Mouse (Mus musculus) kidney, postnatal 36 days (tissue): ENCODE results near the gene Oscar.
"Not testable (repeated sequence)": the region's sequence is repeated elsewhere in the genome, so short reads cannot be mapped to it uniquely, and the experiment has no call there.

Source experiments
- DNase-seq, 2 experiments: peaks; one replicate each; pipeline ENCODE4 v3.0.0; 2021 to 2022; ENCODE audit warnings: mixed read lengths in 2 of 2

Oscar gene

DNA sequence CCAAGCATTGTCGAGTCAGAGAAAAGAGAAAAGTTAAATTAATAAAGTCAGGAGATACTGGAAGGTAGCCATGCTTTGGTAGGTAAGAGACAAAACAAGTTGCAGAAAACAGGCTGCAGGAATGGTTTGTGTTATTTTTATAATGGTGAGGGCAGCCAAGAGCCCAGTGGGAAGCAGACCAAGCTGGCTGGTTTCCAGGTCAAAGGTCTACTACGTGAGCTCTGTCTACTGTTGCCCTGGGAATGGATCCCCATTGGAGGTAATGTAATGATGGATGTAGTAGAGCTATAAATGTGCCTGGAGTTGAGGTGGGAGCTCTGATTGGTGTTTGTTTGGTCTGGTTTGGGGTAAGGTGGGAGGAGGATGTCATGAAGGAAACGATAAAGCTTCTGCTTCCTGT is 6.9 kb downstream of the Oscar start:
- peak; percentile 88 to 89 for DNase-seq

DNA sequence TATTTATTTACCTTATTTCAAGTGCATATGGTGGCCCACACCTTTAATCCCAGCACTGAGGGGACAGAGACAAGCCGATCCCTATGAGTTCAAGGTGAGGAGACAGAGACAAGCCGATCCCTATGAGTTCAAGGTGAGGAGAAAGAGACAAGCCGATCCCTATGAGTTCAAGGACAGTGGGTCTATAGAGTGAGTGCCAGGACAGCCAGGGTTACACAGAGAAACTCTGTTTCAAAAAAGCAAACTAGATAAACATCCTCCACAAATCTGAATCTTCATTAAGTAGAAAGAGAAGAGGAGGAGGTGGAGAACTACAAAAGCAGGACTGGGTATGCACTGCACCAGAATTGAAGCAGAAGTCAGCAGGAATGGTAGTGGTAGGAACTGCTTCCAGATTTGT is 7.3 kb downstream of the Oscar start:
- no peak for DNase-seq

DNA sequence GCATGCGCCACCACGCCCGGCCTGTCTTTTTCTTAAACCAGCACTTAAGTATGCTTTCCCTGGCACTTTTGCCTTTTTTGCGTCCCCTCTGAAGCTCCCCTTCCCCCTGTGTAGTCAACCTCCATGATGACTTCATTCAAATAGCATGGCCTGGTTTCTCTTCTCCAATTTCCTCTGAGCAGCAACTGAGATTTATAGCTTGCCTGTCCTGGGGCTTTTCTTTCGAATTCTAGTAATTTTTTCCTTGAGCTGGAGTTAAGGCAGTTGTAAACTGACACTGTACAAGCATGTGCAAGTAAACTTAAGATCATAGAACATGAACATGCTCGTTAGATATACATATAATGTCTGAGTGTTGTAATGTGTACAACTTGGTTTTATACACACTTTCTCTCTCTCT is 8.6 kb downstream of the Oscar start:
- no peak for DNase-seq

DNA sequence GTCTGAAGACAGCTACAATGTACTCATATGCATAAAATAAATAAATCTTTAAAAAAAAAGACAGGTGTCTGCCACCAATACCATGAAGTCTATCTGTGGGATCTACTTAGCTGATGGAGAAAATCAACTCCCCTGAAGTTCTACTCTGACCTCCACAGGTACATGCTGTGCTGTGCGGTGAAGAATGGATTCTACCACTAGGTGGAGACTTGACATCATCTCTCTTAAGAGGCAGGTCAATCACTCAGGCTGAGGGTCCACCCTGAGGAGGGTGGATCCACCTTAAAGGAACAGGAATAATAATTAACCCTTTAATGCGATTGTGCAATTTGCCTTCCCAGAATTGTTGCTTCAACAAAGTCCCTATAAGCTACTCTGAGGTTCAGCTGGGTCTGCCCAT is 9.2 kb downstream of the Oscar start:
- peak; percentile 54 to 73 for DNase-seq

DNA sequence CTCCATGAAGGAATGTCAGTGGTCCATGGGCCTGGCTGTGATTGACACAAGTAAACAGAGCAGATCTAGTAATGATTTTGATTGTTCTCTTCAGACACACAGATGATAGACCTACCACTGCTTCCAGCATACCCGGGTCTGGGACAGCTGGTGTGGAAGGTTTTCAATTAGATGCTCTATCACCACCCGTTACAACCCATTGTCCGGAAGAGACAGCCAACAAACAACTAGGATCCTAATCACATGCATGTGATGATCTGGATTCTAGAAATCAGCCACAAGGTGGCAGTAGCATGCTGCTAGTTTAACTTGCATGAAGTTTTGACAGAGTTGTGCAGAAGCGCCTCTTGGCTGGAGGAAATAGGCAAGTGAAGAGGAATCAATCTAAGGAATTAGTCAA is 14.8 kb downstream of the Oscar start:
- peak; percentile 78 to 85 for DNase-seq

DNA sequence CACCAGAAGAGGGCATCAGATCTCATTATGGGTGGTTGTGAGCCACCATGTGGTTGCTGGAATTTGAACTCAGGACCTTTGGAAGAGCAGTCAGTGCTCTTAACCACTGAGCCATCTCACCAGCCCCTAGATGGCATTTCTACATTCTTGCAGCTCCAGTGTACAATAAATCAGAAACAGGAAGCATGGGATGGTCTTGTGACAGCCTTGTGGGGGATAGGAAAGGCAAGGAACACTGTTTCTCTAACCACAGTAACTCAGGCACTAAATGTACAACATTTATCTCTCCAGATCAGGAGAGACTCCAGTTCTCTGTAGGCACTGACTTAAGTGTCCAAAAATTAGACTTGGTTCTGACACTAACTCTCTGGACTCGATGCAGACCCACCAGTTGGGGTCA is 18.2 kb downstream of the Oscar start:
- not testable (repeated sequence) for DNase-seq

DNA sequence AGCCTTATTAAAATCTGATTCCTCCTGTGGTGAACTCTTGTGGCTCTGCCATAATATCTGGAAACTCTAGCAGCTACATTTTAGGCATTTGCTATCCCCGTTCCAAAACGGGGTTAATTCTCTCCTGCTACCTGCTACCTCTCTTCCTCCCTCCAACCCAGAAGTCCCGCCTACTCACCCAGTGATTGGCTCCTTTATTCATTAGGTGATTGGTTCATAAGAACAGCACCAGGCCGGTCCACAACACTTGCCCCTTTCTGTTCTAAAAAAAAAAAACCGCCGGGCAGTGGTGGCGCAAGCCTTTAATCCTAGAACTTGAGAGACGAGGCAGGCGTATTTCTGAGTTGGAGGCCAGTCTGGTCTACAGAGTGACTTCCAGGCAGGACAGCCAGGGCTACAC is 20.8 kb downstream of the Oscar start:
- DNase-seq, result peak; percentile 58 to 69

DNA sequence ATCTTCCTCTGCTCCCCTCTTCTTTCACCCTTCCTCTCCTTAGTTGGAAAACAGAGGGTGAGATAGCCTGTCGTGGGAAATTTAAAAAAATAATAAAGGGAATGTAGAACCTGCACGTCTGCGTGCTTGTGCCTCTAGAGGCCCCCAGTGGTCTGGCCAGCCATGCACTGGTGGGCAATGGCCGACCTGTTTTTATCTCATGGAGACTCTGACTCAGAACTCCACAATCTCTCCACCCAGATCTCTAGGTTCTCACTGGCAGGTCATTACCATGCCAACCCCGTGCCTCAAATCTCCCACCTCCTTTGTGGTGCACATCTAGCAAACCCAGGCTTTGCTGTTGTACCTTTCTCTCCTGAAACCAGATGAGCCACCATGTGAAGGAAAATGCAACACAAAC is 21.3 kb downstream of the Oscar start:
- DNase-seq, result no peak

DNA sequence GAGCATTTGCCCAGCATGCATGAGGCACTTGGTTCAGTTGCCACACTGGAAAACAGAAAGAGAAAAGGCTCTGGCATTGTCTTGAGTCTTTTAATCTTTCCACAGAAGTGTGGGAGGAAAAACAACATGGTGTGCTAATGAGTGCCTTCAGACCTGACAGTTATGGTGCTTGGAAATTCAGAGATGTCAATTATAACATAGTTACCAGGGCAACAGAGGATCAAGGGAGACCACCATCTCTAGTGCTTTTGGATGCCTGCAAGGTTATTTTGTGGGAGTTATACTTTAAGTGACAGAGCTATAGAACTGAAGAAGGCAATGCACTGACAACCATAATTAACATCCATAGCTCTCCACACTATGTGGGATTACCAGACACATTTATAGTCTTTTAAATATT is 22.1 kb downstream of the Oscar start:
- no peak for DNase-seq

DNA sequence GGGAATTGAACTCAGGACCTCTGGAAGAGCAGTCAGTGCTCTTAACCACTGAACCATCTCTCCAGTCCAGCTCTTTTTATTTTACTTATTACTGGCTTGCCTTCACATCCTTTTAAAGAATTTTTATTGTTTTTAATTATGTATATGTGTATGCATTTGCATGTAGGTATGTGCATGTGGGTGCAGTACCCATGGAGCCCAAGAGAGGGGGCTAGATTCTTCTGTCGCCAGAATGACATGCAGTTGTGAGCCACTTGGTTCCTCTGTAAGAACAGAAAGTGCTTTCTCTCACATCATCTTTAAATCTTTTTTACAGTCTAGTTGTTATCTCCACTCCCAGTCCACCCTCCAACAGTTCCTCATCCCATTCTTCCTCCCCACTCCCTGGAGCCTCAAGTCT is 24.4 kb downstream of the Oscar start:
- no peak for DNase-seq

DNA sequence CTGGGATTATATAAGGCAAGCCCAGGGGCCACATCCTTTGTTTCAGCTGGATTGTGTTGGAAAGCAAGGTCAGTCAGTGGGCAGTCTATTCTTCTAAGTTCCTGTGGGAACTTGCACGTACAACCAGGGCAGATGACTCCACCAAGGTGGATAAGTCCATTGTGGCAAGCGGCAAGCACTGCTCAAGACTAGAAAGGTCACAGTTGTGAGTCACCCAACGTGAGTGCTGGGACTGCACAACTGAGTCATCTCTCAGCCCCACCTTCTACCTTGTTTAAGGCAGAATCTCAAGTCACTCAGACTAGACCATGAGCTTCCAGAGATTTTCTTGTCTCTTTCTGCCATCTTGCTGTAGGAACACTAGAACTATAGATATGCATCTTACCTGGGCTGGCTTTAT is 25.4 kb downstream of the Oscar start:
- no peak for DNase-seq

DNA sequence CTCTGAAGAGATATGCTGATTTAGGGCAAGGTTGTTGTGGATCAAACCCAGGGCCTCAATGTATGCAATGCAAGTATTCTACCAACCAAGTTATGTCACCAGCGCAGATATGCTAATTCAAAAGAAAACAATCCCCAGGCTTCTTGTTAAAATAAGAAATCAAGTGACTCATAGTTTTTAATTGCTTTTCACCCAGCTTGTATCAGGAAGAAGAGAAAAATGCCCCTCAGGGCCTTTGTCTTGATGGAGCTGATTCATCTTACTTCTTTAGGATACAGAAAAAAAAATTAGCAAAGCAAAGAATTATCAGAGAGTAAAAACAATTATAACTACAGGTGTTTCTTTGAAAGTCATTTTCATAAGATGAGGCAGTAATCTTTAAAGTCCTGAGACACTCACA is 28.7 kb downstream of the Oscar start:
- DNase-seq, result no peak

DNA sequence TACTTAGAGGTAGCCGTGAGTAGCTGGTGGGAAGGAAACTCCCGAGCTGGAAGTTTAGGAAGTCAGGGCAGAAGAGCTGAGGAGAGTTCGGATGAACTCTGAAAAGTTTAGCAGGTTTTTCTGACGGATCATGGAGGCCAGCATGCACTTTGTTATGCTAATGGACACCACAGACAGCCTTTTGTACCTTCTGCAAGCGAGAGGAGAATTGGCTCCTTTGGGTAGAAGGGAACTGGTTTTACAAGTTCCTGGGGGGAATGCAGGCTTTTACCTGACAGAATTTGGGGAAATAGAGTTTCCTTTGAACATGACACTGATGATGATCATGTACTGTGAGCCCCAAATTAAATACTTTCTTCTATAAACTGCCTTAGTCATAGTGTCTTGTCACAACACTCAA is 29.7 kb downstream of the Oscar start:
- DNase-seq, result no peak

DNA sequence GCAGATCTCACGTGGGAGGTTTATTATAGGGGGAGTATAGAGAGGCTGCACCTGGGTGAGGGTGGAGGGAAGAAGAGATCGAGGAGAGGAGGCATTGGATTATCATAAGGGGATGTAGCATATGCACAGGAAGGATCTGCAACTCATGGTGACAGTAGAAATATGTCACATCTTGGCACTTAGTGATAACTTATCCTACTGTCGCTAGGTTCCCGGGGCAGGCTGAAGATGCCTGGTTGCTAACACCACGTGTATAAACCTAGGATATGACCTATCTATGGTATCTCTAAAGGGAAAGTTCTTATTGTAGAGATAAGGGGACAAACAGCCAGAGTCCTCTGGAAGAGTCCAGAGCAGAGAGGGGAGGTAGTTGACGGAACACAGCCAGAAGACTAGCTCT is 30.2 kb downstream of the Oscar start:
- DNase-seq, result no peak

DNA sequence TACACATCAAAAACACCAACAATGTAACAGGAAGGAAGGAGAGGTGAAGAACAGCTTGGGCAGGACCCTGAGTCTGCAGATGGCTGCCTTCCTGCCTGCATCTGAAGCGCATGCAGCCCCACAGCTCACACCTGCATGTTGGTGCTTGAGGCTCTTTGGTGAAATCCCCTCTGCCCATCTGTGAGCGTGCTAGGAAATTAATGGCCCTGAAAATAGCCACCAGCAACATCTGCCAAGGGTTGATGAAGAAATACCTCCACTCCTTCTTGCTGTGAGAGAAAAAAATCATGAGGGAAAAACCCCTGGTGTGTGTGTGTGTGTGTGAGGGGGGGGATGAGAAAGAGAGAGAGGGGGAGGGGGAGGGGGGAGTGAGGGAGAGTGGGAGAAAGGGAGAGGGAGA is 35.9 kb downstream of the Oscar start:
- DNase-seq, result no peak

DNA sequence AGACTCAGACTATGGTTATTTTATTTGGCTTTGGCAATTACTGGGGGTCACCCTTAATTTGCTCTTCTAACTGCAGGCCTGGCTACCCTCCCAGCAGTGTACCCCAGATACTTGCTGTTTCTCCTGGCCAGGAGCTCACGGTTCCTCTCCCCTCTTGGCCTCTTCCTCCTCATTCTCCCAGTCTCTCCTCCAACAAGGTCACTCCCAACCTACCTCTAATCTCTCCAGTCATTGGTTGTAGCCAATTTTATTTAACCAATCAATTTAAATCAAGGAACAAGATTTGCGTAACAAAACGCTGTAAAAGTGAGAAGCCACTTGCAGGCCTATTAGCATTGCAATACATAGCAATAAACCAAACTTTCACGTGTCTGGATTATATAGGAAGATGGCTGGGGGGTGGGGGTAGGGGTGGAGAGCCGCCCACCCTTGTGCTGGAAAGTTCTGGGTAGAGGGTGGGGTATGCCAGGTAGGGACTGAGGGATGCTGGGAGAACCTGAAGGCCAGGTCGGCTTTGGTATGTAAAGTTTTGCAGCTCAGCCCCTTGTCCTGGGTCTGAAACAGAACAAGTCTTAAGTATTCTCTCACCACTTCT is 36.9 kb downstream of the Oscar start:
- no peak for DNase-seq

DNA sequence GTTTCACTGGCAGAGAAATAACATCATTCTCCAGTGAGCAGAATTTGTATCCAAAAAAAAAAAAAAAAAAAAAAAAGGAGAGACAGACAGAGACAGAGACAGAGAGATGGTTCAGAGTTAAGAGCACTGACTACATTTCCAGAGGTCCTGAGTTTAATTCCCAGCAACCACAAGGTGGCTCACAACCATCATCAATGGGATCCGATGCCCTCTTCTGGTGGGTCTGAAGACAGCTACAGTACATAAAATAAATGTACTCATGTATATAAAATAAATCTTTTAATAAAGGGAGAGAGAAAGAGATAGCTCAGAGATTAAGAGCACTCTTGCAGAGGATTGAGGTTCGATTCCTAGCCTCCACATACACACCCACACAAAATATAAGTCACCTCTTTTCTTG is 37.8 kb downstream of the Oscar start:
- DNase-seq, result no peak

DNA sequence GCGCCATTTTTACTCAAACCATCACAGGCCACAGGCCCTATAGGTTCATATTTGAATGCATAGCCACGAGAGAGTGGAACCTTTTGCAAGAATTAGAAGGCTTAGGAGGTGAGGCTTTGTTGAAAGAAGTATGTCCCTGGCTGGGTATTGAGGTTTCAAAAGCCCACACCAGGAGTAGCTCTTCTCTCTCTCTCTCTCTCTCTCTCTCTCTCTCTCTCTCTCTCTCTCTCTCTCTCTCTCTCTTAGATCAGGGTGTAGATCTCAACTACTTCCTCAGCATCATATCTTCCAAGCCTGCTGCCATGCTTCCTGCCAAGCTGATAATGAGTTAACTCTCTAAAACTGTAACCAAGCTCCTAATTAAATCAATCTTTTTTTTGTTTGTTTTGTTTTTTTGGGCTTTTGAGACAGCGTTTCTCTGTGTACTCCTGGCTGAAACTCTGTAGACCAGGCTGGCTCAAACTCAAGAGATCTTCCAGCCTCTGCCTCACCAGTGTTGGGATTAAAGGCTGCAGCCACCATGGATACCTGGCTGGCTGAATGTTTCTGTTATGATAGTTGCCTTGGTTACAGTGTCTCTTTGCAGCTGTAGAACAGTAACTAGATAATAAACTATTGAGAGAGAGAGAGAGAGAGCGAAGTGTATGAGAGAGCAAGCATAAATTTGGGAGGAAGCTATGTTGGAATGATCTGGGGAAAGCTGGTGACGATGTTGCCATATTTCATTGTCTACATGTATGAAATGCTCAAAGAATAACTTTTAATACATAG is 39.4 kb downstream of the Oscar start:
- DNase-seq, result no peak

DNA sequence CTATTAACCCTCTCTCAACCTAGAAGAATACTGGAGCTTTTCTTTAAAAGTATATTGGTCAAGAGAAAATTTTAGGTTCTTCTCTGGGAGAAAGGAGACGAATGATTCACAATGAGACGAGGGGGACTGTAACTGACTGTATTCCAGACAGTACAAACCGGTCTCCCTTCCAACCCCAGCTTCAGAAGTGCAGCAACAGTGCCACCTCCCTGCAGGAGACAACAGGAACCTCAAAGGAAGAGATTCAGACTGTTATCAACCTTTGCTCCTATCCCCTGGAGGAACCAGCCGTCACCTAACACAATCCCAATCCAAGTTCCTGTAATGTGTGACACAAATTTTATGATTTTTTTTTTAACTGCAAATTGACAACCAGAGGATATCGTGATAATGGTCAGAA is 41.7 kb downstream of the Oscar start:
- no peak for DNase-seq

DNA sequence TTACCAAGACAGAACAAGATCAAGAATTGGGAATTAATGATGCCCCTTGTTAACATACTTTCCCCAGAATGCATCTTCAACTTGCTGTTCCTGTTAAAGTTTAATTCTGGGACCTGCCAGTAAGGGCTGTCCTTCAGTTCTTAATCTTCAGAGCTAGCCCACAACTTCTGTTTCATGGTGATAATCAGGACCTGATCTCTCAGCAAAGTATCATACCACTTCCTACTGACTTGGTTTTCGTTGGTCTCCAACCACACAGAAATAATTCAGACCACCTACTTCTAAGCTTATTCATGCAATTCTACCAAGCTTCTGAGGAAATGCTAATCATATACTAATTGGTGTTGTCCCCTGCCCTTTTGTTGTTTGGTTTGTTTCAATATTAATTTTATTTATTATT is 44.1 kb downstream of the Oscar start:
- DNase-seq, result no peak

DNA sequence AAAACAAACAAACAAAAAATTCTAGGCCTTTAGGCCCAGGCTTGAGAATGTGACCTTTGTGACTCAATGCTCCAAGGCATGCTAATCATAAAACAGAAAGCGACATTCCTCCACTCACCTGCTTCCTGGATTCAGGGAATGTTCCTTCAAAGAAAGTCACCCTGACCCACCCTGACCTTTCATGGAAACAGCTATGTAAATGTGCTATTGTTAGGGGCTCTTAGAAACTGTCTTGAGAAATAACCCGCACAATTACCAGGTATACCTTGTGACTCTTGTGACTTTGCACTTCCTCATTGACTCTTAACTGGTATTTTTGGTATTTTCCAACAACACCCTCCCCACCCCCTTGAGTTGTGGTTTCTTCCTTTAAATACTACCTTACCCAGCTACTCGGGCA is 45.4 kb downstream of the Oscar start:
- not testable (repeated sequence) for DNase-seq

DNA sequence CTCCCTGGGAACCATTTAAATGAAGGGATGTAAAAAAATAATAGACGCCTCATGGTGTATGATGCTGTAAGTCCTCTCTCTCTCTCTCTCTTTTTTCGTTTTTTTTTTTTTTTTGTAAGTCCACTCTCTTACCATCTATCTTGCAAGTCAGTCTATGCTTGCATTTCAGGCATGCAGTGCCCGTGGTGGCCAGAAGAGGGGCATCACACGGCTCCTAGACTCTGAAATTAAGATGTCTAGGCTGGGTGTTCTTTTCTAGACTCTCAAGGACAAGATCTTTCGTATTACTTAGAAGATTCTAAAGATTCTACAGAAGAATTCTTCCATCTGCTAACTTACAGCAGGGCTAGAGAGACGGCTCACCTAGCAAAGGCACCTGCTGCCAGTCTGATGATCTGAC is 46.2 kb downstream of the Oscar start:
- DNase-seq, result no peak

DNA sequence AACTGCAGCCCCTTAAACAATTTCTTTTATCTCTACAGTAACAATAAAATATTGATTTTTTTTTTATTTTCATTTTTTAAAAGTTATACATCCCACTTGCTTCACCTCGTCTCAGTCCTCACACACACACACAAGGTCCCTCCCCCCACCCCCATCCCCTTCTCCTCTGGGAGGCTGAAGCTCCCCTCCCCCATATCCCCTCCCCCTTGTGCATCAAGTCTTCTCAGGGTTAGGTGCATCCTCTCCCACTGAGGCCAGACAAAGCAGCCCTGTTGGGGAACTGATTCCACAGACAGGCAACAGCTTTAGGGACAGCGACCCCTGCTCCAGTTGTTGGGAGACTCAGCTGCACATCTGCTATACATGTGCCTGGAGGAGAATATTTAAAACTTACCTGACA is 48.6 kb downstream of the Oscar start:
- no peak for DNase-seq
